In genomic region chr11:102429551-102429950, GRCm38 (mm10) we compare ENCODE assay signal across 8 mouse cellular contexts. TPM values are rescaled to one million over a fixed set of nuclear protein-coding genes. Genes with fewer than 3 reads are reported as not detected.
DNase-seq lines count a peak whose midpoint lies in the region; ATAC-seq and TF ChIP-seq lines count a peak whose summit lies in the region.

No protein-coding gene starts in this region.

- peak overlapping the region; percentile 67 for H3K4me3 ChIP-seq in left cerebral cortex, adult 2 months
- peak overlapping the region; percentile 78 for H3K4me3 ChIP-seq in embryonic fibroblast, embryonic 13.5 days (ENCODE audit: insufficient read depth, low read length)
- peak overlapping the region; percentile 71 for H3K4me3 ChIP-seq in limb, embryonic 11.5 days (ENCODE audit: low read depth, low read length)
- peak overlapping the region; percentile 49 for H3K4me3 ChIP-seq in neural tube, embryonic 14.5 days (ENCODE audit: low read depth, low read length)

- H3K9ac ChIP-seq in limb, embryonic 11.5 days (ENCODE audit: low read length) = peak overlapping the region; percentile 58; the same call in 1 of the 2 replicates
- H3K9ac ChIP-seq in neural tube, embryonic 14.5 days (replicated peaks; ENCODE audit: low read depth, low read length) = peak overlapping the region; percentile 43; the same call in 1 of the 2 replicates

- intact Hi-C loops in left cerebral cortex, adult 2 months (cut with DNase I) = no loop called here
- intact Hi-C loops in left cerebral cortex, postnatal 14 days (cut with DNase I) = no loop called here

- TF ChIP-seq POLR2A in embryonic fibroblast, embryonic 13.5 days (IDR thresholded peaks at IDR 0.05; ENCODE audit: low read depth, low read length) = no peak

- H3K36me3 ChIP-seq in limb, embryonic 11.5 days (ENCODE audit: control insufficient read depth, insufficient read depth, low read length) = 0 out of 2 replicates have a peak, but pooled peaks cover 2% of the 10 kb centered on the region
- H3K36me3 ChIP-seq in neural tube, embryonic 14.5 days (ENCODE audit: control insufficient read depth, insufficient read depth, low read length) = 0 out of 2 replicates have a peak, but pooled peaks cover under 1% of the 10 kb centered on the region

- no peaks in the 10 kb centered on the region for H3K9me3 ChIP-seq in limb, embryonic 11.5 days (ENCODE audit: control insufficient read depth, low read length)
- no peaks in the 10 kb centered on the region for H3K9me3 ChIP-seq in neural tube, embryonic 14.5 days (ENCODE audit: control insufficient read depth, low read length)

- H3K4me1 ChIP-seq in embryonic fibroblast, embryonic 13.5 days (ENCODE audit: control insufficient read depth, insufficient read depth, low read length) = peaks cover 7% of the 10 kb centered on the region; the same call in 1 of the 2 replicates
- H3K4me1 ChIP-seq in limb, embryonic 11.5 days (ENCODE audit: control insufficient read depth, insufficient read depth, low read length) = peaks cover 3% of the 10 kb centered on the region
- 0 out of 2 replicates have a peak, but pooled peaks cover 3% of the 10 kb centered on the region for H3K4me1 ChIP-seq in neural tube, embryonic 14.5 days (ENCODE audit: control insufficient read depth, insufficient read depth, low read length)

- WGBS in limb, embryonic 11.5 days = 54% methylated on average over 3 of the region's 3 CpGs
- WGBS in neural tube, embryonic 14.5 days = 50% methylated on average over 3 of the region's 3 CpGs

- no peak for TF ChIP-seq CTCF in left cerebral cortex, adult 2 months (IDR thresholded peaks at IDR 0.05)
- no peak for TF ChIP-seq CTCF in embryonic fibroblast, embryonic 13.5 days (IDR thresholded peaks at IDR 0.05; ENCODE audit: borderline replicate concordance, insufficient read depth, low read length)

- no peaks in the 10 kb centered on the region for H3K27me3 ChIP-seq in limb, embryonic 11.5 days (ENCODE audit: control insufficient read depth, insufficient read depth, low read length)
- no peaks in the 10 kb centered on the region for H3K27me3 ChIP-seq in neural tube, embryonic 14.5 days (ENCODE audit: control insufficient read depth, insufficient read depth, low read length)

- H3K27ac ChIP-seq in left cerebral cortex, adult 2 months = no peak overlapping the region; the same call in 1 of the 2 replicates
- H3K27ac ChIP-seq in embryonic fibroblast, embryonic 13.5 days (ENCODE audit: insufficient read depth, low read length) = no peak overlapping the region
- H3K27ac ChIP-seq in limb, embryonic 11.5 days (replicated peaks; ENCODE audit: low read depth, low read length) = no peak overlapping the region
- peak overlapping the region; percentile 57; the same call in 1 of the 2 replicates for H3K27ac ChIP-seq in neural tube, embryonic 14.5 days (ENCODE audit: low read depth, low read length)

- no peak for ATAC-seq in limb, embryonic 11.5 days (ENCODE audit: insufficient number of reproducible peaks, low FRiP score, low TSS enrichment, low read depth)
- no peak for ATAC-seq in neural tube, embryonic 14.5 days (ENCODE audit: low read depth)

- no peak for DNase-seq in left cerebral cortex, adult 2 months (ENCODE audit: extremely low spot score in 1 of 2, low spot score in 2 of 2)
- DNase-seq in left cerebral cortex, postnatal 14 days (ENCODE audit: low spot score in 2 of 2) = no peak
- no peak for DNase-seq in limb, embryonic 11.5 days (ENCODE audit: low spot score)
- no peak for DNase-seq in right cerebral cortex, adult 18-20 months
- no peak for DNase-seq in right cerebral cortex, postnatal 25 days
- DNase-seq in kidney, adult 9 months = no peak

- peak overlapping the region; percentile 92 for H3K4me2 ChIP-seq in limb, embryonic 11.5 days (ENCODE audit: low read depth, severe bottlenecking)
- peak overlapping the region; percentile 69 for H3K4me2 ChIP-seq in neural tube, embryonic 14.5 days (ENCODE audit: low read depth, low read length)

RNA-seq across cellular contexts. Expression of gene Grn, which starts 0.6 kb away (rescaled TPM):
- total RNA-seq in left cerebral cortex, adult 2 months (2021) = 10 to 100 TPM; 58.1 to 66.2 TPM
- 10 to 100 TPM; 74.3 to 78.5 TPM for total RNA-seq in left cerebral cortex, postnatal 14 days (2021)
- 226 and 252 TPM in 2 replicates for polyA plus RNA-seq in embryonic fibroblast, embryonic 13.5 days (2011; ENCODE audit: insufficient read length, low read depth, missing spikeins)
- polyA plus RNA-seq in limb, embryonic 11.5 days (2014; fragmentation: Nextera tagmentation; extraction: Ambion mirVana) = 58.8 and 60.5 TPM in 2 replicates
- polyA plus RNA-seq in neural tube, embryonic 14.5 days (2014; fragmentation: Nextera tagmentation; extraction: Ambion mirVana) = 43.3 and 68.2 TPM in 2 replicates

RNA-seq across cellular contexts. Expression of gene Fam171a2, which starts 17.9 kb away (rescaled TPM):
- total RNA-seq in left cerebral cortex, adult 2 months (2021) = 100 to 1,000 TPM; 117 to 123 TPM
- 100 to 1,000 TPM in 1 of 2 experiments, 10 to 100 TPM in 1; 97.3 to 111 TPM for total RNA-seq in left cerebral cortex, postnatal 14 days (2021)
- polyA plus RNA-seq in embryonic fibroblast, embryonic 13.5 days (2011; ENCODE audit: insufficient read length, low read depth, missing spikeins) = 14.0 and 17.9 TPM in 2 replicates
- polyA plus RNA-seq in limb, embryonic 11.5 days (2014; fragmentation: Nextera tagmentation; extraction: Ambion mirVana) = 5.5 and 7.9 TPM in 2 replicates
- polyA plus RNA-seq in neural tube, embryonic 14.5 days (2014; fragmentation: Nextera tagmentation; extraction: Ambion mirVana) = 25.4 and 38.4 TPM in 2 replicates

RNA-seq across cellular contexts. Expression of gene Slc25a39, which starts 21.8 kb away (rescaled TPM):
- 10 to 100 TPM; 65.7 to 68.6 TPM for total RNA-seq in left cerebral cortex, adult 2 months (2021)
- 10 to 100 TPM; 71.0 to 71.3 TPM for total RNA-seq in left cerebral cortex, postnatal 14 days (2021)
- 164 and 174 TPM in 2 replicates for polyA plus RNA-seq in embryonic fibroblast, embryonic 13.5 days (2011; ENCODE audit: insufficient read length, low read depth, missing spikeins)
- polyA plus RNA-seq in limb, embryonic 11.5 days (2014; fragmentation: Nextera tagmentation; extraction: Ambion mirVana) = 166 and 180 TPM in 2 replicates
- 141 and 144 TPM in 2 replicates for polyA plus RNA-seq in neural tube, embryonic 14.5 days (2014; fragmentation: Nextera tagmentation; extraction: Ambion mirVana)

RNA-seq across cellular contexts. Expression of gene Rundc3a, which starts 36.3 kb away (rescaled TPM):
- total RNA-seq in left cerebral cortex, adult 2 months (2021) = 100 to 1,000 TPM; 505 to 522 TPM
- 100 to 1,000 TPM; 399 to 416 TPM for total RNA-seq in left cerebral cortex, postnatal 14 days (2021)
- 0.86 TPM in 1 of 2 replicates, not detected in the other for polyA plus RNA-seq in embryonic fibroblast, embryonic 13.5 days (2011; ENCODE audit: insufficient read length, low read depth, missing spikeins)
- polyA plus RNA-seq in limb, embryonic 11.5 days (2014; fragmentation: Nextera tagmentation; extraction: Ambion mirVana) = 0.57 and 1.0 TPM in 2 replicates
- 97.8 and 115 TPM in 2 replicates for polyA plus RNA-seq in neural tube, embryonic 14.5 days (2014; fragmentation: Nextera tagmentation; extraction: Ambion mirVana)

RNA-seq across cellular contexts. Expression of gene Itga2b, which starts 40.4 kb away (rescaled TPM):
- 1 to 10 TPM; 2.5 to 4.1 TPM for total RNA-seq in left cerebral cortex, adult 2 months (2021)
- total RNA-seq in left cerebral cortex, postnatal 14 days (2021) = 1 to 10 TPM; 2.0 to 3.6 TPM
- 6.4 and 11.6 TPM in 2 replicates for polyA plus RNA-seq in embryonic fibroblast, embryonic 13.5 days (2011; ENCODE audit: insufficient read length, low read depth, missing spikeins)
- 3.4 and 4.4 TPM in 2 replicates for polyA plus RNA-seq in limb, embryonic 11.5 days (2014; fragmentation: Nextera tagmentation; extraction: Ambion mirVana)
- polyA plus RNA-seq in neural tube, embryonic 14.5 days (2014; fragmentation: Nextera tagmentation; extraction: Ambion mirVana) = 5.5 and 7.0 TPM in 2 replicates
